Mouse (Mus musculus) kidney, postnatal 25 days (tissue): ENCODE measurements at regions not wholly inside any gene's neighbourhood (a gene's known extent, or its start where the extent isn't known, plus 50 kb on each side); places are given as distances from the start of the nearest gene placed in this dataset.

Experiments
- DNase-seq, 2 experiments: peaks; one replicate each; pipeline ENCODE4 v3.0.0; 2021; ENCODE audit warnings: mixed read lengths in 2 of 2

DNA sequence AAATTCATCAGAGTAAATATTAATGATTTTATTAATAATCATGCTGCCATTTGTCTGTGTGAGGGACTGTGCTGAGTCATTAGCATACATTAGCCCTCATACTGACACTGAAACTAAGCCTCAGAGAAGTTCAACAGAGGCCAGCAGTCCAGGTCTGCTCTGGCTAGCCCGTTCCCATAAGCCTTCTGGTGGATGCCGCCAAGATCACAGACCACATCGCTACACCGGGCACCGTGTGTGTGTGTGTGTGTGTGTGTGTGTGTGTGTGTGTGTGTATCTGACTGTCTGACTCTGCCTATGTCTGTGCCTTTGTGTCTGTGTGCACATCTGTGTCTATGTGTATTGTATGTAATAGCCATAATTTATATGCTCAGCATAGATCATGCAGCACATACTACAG, 106.0 kb downstream of the Rpl14 start:
- peak in 1 of 2 experiments; percentile 47 for DNase-seq

DNA sequence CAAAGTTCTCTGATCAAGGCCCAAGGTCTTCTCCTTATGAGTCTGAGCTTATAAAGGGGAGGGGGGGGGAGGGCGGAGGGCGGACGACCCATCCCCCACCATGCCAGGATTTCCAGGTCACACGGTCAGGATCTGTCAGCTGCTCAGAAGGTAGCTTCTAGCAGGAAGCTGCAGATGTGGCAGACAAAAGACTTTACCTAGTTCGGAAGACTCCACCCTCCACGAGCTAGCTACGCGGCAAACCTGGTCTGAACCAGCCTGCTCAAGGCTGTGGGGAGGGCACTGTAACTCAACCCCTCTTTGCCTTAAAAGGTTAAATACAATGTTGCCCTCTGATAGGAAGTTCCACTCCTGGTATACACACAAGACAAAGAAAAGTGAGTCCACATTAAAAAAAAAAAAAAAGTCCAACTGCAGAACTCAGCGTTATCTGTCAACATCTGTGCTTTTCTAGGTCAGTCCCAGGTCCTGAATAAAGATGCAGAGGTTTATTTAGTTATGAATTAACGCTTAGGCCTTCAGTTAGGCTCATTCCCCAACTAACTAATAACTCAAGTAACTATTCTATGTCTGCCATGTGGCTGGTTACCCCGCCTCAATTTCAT, 108.7 kb downstream of the Rpl14 start:
- DNase-seq, result no peak

DNA sequence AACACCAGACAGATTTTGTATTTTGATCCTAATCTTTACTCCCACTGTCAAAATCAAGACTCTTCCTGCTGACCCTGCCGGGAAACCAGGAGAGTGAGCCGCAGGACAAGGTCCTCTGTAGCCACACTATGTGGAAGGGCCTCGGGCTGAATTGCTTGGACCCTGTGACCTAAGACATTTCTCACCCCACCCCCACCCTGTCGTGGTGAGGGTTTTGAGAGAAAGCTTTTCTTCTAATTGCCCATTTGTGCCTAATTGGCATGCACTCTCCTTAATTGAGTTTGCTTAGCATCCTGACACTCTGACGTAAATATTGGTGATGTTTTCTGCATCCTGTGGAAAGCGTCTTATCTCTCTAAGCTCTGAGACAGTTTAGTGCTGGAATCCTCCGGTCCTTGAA, 110.2 kb downstream of the Rpl14 start:
- no peak for DNase-seq

DNA sequence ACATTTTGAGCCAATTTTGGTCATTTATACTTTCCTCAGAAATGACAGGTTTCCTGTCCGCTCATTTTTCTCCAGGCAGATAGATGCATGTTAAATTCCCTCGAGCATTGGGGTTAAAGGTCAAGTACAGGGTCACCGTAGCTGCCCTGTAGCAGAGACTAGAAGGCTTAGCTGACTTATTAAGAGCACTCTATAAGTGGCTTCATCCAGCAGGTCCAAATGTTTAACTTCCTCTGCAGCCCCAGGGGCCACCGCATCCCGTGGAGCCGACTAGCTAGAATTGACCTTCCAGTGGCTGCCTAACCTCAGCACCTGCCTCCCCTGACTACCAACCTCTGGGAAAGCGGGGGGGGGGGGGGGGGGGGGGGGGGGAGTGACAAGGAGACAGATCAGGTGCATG, 114.7 kb downstream of the Rpl14 start:
- no peak for DNase-seq

DNA sequence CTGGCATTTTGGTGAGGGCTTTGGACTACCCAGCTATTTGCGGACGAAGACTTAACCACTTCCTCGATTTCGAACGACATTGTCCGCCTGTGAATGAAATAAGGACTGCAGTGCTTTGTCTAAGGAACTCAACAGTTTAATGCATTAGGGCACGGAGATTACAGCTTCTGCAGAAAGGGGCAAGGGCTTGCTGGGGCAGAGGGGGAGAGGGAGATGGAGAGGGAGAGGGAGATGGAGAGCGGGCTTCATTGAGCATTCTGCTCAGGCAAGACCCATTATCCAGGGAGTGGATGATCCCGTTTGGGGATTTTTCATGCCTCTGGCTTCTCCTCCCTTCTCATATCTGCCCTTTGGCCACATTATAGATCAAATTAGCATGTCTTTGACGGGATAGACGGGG, 117.8 kb downstream of the Rpl14 start:
- no peak for DNase-seq

DNA sequence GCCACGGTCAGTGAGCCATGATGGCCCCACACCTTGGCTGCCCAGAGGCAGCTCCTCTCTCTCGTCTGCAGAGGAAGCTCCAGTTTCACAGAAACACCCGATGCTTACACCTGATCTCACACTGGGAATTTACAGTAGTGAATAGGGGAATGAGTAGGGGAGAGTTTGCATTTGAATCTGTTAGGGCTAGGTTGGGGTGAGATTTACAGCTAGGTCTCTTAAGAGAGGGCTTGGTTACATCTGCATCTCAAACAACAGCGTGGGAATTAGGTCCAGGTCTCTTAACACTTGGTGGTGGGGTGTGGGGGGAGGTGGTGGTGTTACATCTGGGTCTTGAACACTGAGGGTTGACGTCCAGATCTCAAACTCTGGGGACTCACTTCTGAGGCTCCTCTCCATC, 119.3 kb downstream of the Rpl14 start:
- DNase-seq, result no peak

DNA sequence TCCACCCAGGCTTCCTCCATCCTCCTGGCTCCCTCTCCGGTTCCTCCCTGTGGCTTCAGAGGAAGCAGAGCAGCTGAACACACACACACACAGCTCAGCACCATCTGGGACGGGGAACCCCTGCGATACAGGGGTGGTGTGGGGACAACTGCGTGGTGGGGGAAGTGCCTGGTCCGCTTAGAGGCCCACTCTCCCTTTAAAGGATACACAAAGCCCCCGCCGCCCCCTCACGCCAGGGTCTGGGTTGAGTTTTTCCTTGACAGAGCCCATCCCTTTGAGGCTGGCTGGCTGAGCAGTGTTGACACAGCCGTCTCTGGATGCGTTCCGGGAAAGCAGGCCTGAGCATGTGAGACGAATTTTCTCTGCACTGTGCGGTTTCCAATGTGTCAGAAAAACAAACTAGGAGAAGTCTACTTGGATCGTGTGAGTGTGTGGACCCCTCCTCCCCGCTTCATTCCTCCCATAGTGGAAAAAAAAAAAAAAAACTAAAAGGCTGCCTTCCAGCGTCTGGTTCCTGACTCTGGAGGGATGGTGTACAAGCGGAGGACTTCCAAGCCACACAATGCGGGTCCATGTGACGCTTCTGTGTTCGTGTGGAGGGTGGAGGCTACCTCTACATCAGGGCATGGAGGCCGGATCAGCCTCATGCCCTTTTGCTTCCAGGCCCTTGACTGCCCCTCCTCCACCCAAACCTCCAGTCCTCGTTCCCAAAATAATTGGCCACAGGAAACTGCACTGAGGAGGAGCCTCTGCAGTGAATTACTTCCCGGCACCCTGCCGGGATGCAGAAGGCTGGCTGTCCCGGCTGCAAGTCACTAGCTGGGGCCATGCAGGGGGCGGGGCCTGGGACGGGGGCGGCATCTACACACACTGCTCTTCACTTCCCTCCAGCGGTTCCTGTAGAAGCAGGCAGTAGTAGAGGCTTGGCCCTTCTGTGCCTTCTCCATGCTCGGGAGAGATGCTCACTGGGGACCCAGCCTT, 120.0 kb downstream of the Rpl14 start:
- DNase-seq, result peak; percentile 91 to 96

DNA sequence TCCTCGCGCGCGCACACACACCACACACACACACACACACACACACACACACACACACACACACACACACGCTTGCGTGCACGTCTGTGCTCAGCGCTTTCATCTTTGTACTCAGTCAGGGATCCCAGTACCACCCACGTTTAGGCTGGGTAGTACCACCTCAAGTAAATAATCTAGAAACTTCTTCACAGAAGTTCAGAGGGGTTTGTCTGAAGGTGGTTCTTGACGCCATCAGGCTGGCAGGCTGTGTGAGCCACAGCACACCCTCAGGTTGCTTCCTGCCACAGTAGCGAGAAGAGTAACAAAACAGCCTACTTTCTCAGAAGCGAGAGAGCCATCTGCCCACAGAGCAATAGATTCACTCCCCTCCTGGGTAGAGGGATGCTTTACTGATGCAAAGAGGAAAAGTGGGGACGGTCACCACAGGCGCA, 120.7 kb downstream of the Rpl14 start:
- no peak for DNase-seq

DNA sequence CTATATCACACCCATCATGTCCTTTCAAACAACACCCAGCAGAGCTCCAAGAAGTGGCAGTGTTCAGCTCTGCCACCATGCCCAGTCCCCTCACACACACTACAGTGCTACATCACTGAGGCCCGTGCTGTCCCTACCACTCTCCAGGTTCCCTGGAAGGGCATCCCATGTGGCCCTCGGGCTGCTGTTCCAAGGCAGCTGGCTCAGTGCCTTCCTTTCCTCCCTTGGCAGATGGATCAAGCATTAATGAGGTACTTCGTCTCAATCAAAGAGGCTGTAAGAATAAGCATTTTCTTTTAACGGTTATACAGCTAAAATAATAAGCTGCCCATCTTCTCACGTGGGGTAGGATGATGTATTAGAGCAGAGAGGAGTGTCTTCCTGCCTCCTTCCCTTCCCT, 123.2 kb downstream of the Rpl14 start:
- DNase-seq, result no peak

DNA sequence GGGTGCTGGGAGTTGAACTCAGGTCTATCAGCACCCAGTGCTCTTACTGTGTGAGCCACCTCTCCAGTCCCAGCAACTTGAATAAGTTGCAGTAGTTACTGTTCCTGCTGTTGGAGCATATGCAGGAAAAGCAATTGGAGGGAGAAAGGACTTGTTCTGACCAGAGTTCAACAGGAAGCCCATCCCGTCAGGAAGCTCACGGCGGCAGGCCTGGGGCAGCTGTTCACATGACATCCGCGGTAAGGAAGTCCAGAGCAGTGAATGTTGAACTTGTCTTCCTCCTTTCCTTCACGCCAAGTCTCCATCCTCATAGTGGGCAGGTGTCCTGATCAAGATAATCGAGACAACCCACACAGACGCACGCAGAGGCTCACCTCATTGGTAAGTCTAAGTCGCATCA, 124.7 kb downstream of the Rpl14 start:
- DNase-seq, result peak; percentile 39 to 78

DNA sequence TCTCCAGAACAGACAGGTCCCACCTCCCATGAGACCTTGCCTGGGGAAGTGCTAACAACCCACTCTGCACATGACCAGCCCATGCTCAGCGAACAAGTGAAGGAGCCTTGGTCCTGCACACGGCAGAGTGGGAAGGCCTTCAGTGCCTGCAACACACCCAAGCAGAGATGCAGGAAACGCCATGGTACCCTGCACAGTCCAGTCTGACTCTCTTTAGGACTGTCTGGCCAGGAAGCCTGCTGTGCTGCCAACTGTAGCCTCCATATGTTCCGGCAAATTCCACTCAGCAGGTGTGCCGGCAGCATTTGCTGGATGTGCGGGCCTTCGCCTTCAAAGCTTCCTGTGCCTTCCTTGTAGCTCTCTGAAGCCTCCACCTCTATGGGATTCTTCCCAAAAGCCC, 126.5 kb downstream of the Rpl14 start:
- DNase-seq, result no peak

DNA sequence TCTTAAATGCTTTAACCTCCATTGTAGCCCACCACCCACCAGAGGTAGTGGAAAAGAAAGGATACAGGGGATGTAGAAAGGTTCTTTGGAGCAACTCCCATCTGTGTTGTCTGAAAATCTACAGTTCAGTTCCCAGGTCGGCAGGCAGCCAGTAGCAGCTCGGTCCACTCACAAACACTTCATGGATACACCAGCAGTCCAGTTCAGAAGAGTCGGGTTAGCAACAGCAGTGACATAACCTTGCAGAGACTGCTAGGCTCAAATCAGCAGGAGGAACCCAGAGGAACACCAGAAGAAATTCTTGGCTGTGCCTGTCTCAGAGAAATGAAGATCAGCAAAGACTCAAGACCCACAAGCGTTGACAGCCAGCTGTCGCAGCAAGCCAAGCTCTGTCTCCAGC, 128.5 kb downstream of the Rpl14 start:
- DNase-seq, result no peak

DNA sequence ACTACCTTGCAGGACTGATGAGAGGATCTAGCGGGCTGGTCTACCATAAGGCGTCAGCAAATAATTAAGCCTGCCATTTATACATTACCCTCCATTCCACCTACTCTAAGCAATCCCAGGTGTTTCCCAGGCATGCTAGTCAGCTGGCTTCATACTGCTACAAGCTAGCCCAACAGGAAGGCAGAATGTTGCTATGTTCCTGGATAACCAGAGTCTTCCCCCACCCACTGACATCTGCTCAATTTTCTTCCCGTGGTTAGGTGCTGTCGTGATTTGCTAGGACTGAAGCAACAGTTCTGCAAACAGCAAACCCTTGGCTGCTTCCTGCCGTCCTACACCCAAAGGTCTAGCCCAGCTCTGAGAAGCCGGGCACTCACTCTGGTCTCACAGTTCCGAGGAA, 131.6 kb downstream of the Rpl14 start:
- no peak for DNase-seq

DNA sequence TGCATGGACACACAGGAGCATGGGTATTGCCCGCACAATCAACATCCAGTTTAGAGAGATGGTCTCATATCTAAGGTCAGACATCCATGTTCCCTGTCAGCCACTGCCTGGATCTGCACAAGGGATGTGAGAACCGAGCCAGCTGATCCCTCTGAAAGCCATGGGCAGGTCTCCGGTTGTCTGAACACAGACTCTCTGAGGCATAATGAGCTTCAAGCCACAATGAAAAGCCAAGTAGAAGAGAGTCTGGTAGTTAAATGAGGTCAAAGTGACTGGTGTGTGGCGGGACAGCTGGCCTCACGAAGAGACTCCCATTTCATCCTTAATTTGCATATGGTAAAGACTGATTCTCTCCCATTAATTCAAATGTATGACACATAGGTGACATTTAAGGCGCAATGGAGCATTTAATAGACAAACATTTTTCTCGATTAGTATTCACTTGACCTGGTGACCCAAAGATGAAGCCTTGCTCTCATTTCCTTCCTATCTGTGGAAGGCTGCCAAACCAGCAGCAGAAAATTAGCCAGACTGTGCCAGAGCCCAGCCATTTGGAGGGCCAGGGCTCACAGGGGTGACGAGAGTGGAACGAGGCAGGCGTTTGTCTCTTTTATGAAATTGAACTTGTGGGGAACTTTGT, 132.2 kb downstream of the Rpl14 start:
- DNase-seq, result peak; percentile 64 to 73

DNA sequence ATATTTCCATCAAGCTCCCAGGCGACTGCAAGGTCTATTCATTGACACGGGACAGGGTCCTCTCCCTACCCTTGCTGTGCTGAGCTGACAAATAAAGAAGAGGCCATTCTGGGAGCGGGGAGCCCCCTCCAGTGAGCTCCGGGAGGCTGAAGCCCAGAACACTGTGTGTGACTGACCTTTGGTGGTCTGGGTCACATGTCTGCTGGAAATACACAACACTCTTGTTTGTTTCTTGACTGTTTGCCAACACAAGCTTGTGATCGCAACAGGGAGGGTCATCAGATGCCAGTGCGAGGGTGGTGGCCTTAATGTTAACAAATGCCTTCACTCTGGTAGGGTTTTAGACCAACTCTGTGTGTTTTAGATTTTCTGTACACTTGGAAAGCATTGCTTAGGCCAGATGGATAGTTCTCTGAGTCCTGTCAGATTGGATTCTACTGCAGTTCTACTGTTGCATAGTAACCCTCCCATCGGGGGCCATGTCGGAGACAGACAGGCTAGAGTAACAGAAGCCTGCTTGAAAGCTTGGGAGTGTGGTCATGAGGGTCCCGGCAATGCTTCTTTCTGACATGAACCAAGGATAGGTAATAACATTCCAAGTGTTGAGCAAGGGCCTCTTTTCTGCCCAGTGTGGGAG, 135.4 kb downstream of the Rpl14 start:
- no peak for DNase-seq

DNA sequence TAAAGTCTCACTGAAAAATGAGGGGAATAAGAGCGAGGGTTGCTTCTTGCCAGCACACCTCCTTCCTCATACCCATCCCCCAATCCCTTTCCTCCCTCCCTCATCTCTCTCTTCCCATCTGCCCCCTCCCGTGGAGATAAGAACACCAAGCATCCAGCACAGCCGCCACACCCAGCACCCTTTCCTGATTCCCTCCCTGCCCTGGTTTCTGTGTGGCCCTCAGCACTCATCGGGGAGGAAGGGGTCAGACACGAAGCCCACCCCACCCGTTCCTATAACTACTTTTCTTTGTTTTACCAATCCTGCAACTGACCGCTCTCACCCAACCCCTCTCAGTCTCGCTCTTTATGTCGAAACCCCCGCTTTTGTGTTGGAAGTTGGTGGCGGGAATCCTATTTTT, 137.3 kb downstream of the Rpl14 start:
- DNase-seq, result no peak

DNA sequence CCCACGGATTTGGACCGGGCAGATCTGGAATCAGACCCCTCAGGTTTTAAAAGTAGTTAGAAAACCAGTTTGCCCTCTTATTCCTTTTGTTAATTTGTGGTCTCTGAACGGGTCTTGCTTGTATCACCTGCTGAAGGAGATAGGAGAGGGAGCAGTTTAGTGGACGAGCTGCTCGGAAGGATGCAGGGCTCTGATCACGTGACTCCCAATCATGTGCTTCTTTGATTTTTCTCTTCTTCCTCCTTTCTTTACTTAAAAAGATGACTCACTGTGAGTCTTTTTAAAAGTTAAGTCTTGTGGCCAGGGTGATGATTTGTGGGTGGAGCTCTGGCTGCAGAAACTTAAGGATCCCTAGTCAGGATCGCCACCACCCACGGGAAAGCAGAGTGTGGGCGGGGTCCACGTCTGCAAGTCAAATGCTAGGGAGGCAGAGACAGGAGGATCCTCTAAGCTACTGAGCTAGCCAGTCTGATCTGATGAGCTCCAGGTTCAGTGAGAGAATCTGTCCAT, 138.0 kb downstream of the Rpl14 start:
- DNase-seq, result no peak

DNA sequence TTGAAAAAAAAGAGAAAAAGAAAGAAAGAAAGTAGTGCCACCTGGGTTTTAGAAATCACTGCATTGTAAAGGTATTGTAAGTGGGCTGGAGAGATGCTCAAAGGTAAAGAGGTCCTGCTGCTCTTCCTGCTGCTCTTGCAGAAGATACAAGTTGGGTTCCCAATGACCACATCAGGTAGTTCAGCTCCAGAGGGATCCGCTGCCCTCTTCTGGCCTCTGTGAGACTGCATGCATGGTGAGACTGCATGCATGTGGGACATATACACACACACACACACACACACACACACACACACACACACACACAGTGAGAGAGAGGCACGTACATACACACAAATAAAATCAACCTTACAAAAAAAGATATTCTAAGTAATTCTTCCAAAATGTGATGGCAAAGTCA, 141.7 kb downstream of the Rpl14 start:
- no peak for DNase-seq

DNA sequence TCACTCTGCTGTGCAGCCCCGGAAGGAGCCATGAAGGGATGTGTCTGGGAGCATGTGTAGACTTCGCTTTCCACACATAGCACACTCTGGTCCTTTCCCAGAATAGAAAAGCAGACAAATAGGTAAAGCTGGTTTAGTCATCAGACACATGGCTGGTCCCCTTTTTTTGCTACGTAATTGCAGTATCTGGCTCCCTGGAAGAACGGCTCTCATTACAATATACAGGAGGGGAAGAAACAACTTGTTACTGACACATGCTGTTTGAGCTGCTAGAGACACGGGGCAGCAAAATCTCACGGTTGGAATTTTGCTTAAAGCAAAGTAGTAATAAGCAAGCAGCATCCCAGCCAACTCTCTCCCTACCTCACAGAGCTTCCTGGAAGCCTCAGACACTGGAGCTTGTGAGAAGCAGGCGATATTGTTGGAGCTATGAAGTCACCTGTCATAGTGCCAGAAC, 144.4 kb downstream of the Rpl14 start:
- DNase-seq, result no peak

DNA sequence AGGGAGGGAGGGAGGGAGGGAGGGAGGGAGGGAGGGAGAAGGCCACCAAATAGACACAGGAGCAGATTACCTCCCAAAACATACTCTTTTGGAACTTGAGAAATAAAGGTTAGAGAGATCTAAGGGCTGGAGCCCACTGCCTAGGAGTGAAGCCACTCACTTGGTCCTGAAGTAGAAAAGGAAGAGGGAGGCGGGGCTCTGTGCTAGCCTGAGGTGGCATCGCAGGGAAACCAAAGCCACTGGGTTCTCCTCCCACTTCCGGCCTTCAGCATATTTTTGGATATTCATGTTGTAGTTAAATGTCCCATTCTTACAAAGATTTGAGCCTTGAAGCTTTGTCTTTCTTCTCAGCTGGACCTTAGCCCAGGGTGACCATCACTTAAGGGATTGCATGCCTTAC, 147.6 kb downstream of the Rpl14 start:
- DNase-seq, result peak in 1 of 2 experiments; percentile 21

DNA sequence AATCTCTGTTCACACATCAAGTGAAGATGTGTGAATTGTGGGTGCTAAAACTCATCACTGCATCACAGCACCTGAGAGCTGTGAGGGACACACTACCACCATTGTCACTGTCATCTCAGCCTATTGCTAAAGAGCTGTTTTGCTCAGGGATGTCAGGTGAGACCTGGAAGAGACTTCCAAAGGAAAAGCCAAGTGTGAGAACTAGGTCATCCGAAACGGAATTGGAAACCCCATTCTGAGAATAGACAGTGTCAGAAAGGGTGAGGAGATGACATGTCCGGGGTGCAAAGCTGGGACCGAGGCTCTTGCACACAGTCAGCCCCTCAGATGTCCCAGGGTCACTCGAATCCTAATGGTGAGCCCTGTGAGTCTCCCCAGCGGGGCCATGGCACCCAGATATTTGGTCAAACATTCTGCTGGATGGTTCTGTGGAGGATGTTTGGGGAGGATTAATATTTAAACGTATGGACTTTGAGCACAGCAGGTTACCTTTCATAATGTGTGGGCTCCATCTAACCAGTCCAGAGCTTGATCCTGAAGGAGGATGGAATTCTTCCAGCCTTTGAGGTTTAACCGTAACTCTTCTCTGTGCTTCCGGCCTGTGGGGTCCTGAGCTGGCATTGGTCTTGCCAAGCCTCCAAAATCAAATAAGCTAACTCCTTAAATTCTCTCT, 150.3 kb downstream of the Rpl14 start:
- peak in 1 of 2 experiments; percentile 28 for DNase-seq

DNA sequence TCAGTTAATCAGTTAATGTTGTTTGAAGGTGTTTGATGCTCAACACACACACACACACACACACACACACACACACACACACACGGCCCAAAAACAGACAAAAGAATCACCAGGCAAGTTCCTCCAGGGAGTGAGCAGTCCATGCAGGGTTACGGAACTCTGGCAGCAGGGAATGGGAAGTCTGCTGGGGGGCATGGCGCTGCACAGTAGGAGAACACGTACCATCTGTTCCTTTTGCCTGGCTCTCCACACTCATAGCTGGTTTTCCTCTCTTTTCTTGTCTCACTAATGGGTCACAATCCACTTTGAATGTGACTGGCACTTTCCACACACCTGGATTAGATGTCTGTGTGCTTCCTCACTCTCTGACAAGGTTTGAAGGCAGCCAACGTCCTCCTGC, 151.8 kb downstream of the Rpl14 start:
- peak in 1 of 2 experiments; percentile 18 for DNase-seq
